Mouse (Mus musculus) midbrain, embryonic 12.5 days (tissue): ENCODE measurements at regions not wholly inside any gene's neighbourhood (a gene's known extent, or its start where the extent isn't known, plus 50 kb on each side); places are given as distances from the start of the nearest gene placed in this dataset.

Source experiments
- ATAC-seq: fragments of 200-750 bp; cut with Nextera tagmentation; 2 replicates; pipeline ENCODE4 v1.8.0; 2017; ENCODE audit warnings: low read depth, moderate TSS enrichment, moderate library complexity; ENCODE audit not compliant: low FRiP score
- H3K27ac ChIP-seq: fragments of 300-500 bp; sonication (generic); replicated peaks from 2 replicates; pipeline ENCODE4 v1.5.1; 2016; ENCODE audit warnings: mild to moderate bottlenecking
- H3K27me3 ChIP-seq: fragments of 300-500 bp; sonication (generic); 2 replicates; pipeline ENCODE4 v1.6.1; 2016; ENCODE audit warnings: mild to moderate bottlenecking
- H3K36me3 ChIP-seq: fragments of 300-500 bp; sonication (generic); 2 replicates; pipeline ENCODE4 v1.6.1; 2016
- H3K4me1 ChIP-seq: fragments of 300-500 bp; sonication (generic); 2 replicates; pipeline ENCODE4 v1.6.1; 2016
- H3K4me2 ChIP-seq: fragments of 300-500 bp; sonication (generic); replicated peaks from 2 replicates; pipeline ENCODE4 v1.6.1; 2016; ENCODE audit warnings: mild to moderate bottlenecking, moderate library complexity
- H3K4me3 ChIP-seq: fragments of 300-500 bp; sonication (generic); 2 replicates; pipeline ENCODE4 v1.5.1; 2016; ENCODE audit warnings: mild to moderate bottlenecking
- H3K9ac ChIP-seq: fragments of 300-500 bp; sonication (generic); replicated peaks from 2 replicates; pipeline ENCODE4 v1.6.1; 2016; ENCODE audit warnings: mild to moderate bottlenecking, moderate library complexity
- H3K9me3 ChIP-seq: fragments of 300-500 bp; sonication (generic); 2 replicates; pipeline ENCODE4 v1.6.1; 2016; ENCODE audit warnings: mild to moderate bottlenecking
- WGBS: fragments of 180-500 bp; shearing (Covaris S2); methylation state at CpG from one replicate; pipeline ENCODE4 v1.1.7; 2016; 5-methylcytosine and 5-hydroxymethylcytosine counted together

- H3K9ac ChIP-seq = no peak overlapping the region
- H3K9me3 ChIP-seq = no peaks in the 10 kb centered on the region
- WGBS = 96% methylated on average over 20 of the region's 20 CpGs
- no peak overlapping the region for H3K4me3 ChIP-seq
- peaks cover 8% of the 10 kb centered on the region for H3K4me1 ChIP-seq
- no peaks in the 10 kb centered on the region for H3K27me3 ChIP-seq
- no peaks in the 10 kb centered on the region for H3K36me3 ChIP-seq
- no peak overlapping the region for H3K4me2 ChIP-seq
- H3K27ac ChIP-seq = no peak overlapping the region
- ATAC-seq = no peak
Observed at GRCm38 (mm10) chr1:63365126-63365525, 80.6 kb upstream of the Adam23 start.

- no peaks in the 10 kb centered on the region for H3K36me3 ChIP-seq
- H3K4me3 ChIP-seq = no peak overlapping the region
- no peaks in the 10 kb centered on the region for H3K27me3 ChIP-seq
- peak overlapping the region; percentile 56; the same call in 1 of the 2 replicates for H3K27ac ChIP-seq
- WGBS = 24% methylated on average over 5 of the region's 5 CpGs
- no peak overlapping the region for H3K4me2 ChIP-seq
- H3K9ac ChIP-seq = no peak overlapping the region
- H3K9me3 ChIP-seq = no peaks in the 10 kb centered on the region
- H3K4me1 ChIP-seq = peaks cover 8% of the 10 kb centered on the region
- peak; percentile 74 for ATAC-seq
Observed at GRCm38 (mm10) chr1:63367697-63368376, 77.9 kb upstream of the Adam23 start.

GRCm38 (mm10) chr1:63368921-63369320, 76.8 kb upstream of the Adam23 start:
- H3K27ac ChIP-seq = no peak overlapping the region
- no peak overlapping the region for H3K9ac ChIP-seq
- peaks cover 8% of the 10 kb centered on the region for H3K4me1 ChIP-seq
- no peaks in the 10 kb centered on the region for H3K9me3 ChIP-seq
- H3K36me3 ChIP-seq = no peaks in the 10 kb centered on the region
- 63% methylated on average over 3 of the region's 3 CpGs for WGBS
- no peaks in the 10 kb centered on the region for H3K27me3 ChIP-seq
- H3K4me3 ChIP-seq = no peak overlapping the region
- no peak for ATAC-seq
- H3K4me2 ChIP-seq = no peak overlapping the region

- Histone ChIP-seq H3K4me2 (no peak overlapping the region), H3K4me3 (no peak overlapping the region), H3K36me3 (no peaks in the 10 kb centered on the region), H3K27me3 (no peaks in the 10 kb centered on the region), H3K27ac (no peak overlapping the region), H3K9ac (no peak overlapping the region), H3K4me1 (peaks cover 8% of the 10 kb centered on the region), H3K9me3 (no peaks in the 10 kb centered on the region)
- no peak for ATAC-seq
Observed at GRCm38 (mm10) chr1:63369561-63369960, 76.1 kb upstream of the Adam23 start.

- H3K36me3 ChIP-seq = no peaks in the 10 kb centered on the region
- no peak for ATAC-seq
- no peak overlapping the region for H3K4me2 ChIP-seq
- no peaks in the 10 kb centered on the region; the same call in 1 of the 2 replicates for H3K27me3 ChIP-seq
- WGBS = 91% methylated on average over 3 of the region's 3 CpGs
- H3K9me3 ChIP-seq = no peaks in the 10 kb centered on the region
- no peak overlapping the region for H3K27ac ChIP-seq
- no peak overlapping the region for H3K4me3 ChIP-seq
- no peak overlapping the region for H3K9ac ChIP-seq
- 0 out of 2 replicates have a peak, but pooled peaks cover 3% of the 10 kb centered on the region for H3K4me1 ChIP-seq
Observed at GRCm38 (mm10) chr1:63383110-63383509, 62.6 kb upstream of the Adam23 start.

GRCm38 (mm10) chr1:63385116-63385515, 60.6 kb upstream of the Adam23 start:
- H3K4me1 ChIP-seq = 0 out of 2 replicates have a peak, but pooled peaks cover 8% of the 10 kb centered on the region
- H3K9ac ChIP-seq = no peak overlapping the region
- 70% methylated on average over 2 of the region's 2 CpGs for WGBS
- ATAC-seq = no peak
- H3K4me2 ChIP-seq = no peak overlapping the region
- no peak overlapping the region for H3K27ac ChIP-seq
- no peak overlapping the region for H3K4me3 ChIP-seq
- no peaks in the 10 kb centered on the region; the same call in 1 of the 2 replicates for H3K27me3 ChIP-seq
- H3K36me3 ChIP-seq = no peaks in the 10 kb centered on the region
- H3K9me3 ChIP-seq = no peaks in the 10 kb centered on the region

GRCm38 (mm10) chr1:63395427-63395826, 50.3 kb upstream of the Adam23 start:
- WGBS = 81% methylated on average over 3 of the region's 3 CpGs
- Histone ChIP-seq H3K9ac (no peak overlapping the region), H3K27ac (no peak overlapping the region), H3K4me3 (no peak overlapping the region), H3K36me3 (no peaks in the 10 kb centered on the region), H3K9me3 (no peaks in the 10 kb centered on the region), H3K27me3 (no peaks in the 10 kb centered on the region), H3K4me1 (no peaks in the 10 kb centered on the region), H3K4me2 (no peak overlapping the region)
- ATAC-seq = no peak
